Mouse (Mus musculus) C2C12 (cell line): ENCODE measurements at regions not wholly inside any gene's neighbourhood (a gene's known extent, or its start where the extent isn't known, plus 50 kb on each side); places are given as distances from the start of the nearest gene placed in this dataset.

ENCODE experiments used
- H3K27me3 ChIP-seq: one replicate; pipeline ENCODE4 v1.6.1; 2011; ENCODE audit not compliant: control insufficient read depth, insufficient read depth, insufficient read length
- H3K36me3 ChIP-seq: one replicate; pipeline ENCODE4 v1.6.1; 2011; ENCODE audit not compliant: control insufficient read depth, insufficient read depth
- H3K4me3 ChIP-seq: one replicate; pipeline ENCODE4 v1.5.1; 2011; ENCODE audit warnings: mild to moderate bottlenecking, control low read depth; ENCODE audit not compliant: poor library complexity, insufficient read depth, severe bottlenecking
- H3K79me2 ChIP-seq: one replicate; pipeline ENCODE4 v1.6.1; 2011; ENCODE audit not compliant: control insufficient read depth, insufficient read depth
- H3K79me3 ChIP-seq: one replicate; pipeline ENCODE4 v1.6.1; 2011; ENCODE audit warnings: low read depth, control low read depth
- H3ac ChIP-seq: one replicate; pipeline ENCODE3; 2011; ENCODE audit warnings: low read depth; ENCODE audit not compliant: control insufficient read depth, insufficient read length
- CEBPB ChIP-seq: IDR thresholded peaks from one replicate; pipeline ENCODE4 v1.6.1; 2011; ENCODE audit warnings: low read depth, mild to moderate bottlenecking, control low read depth, moderate library complexity
- CTCF ChIP-seq: IDR thresholded peaks from one replicate; pipeline ENCODE4 v1.5.1; 2011; ENCODE audit not compliant: control insufficient read depth, insufficient read depth, insufficient read length
- FOSL1 ChIP-seq: IDR thresholded peaks from one replicate; pipeline ENCODE4 v1.8.0; 2011; ENCODE audit warnings: mild to moderate bottlenecking, low read length; ENCODE audit not compliant: poor library complexity, insufficient read depth, severe bottlenecking
- MAX ChIP-seq: IDR thresholded peaks from one replicate; pipeline ENCODE4 v1.6.1; 2011; ENCODE audit warnings: mild to moderate bottlenecking, control low read depth
- MYOD1 ChIP-seq: IDR thresholded peaks from one replicate; pipeline ENCODE4 v1.6.1; 2011; ENCODE audit warnings: low read depth; ENCODE audit not compliant: control insufficient read depth, insufficient read length
- MYOG ChIP-seq: IDR thresholded peaks from one replicate; pipeline ENCODE4 v1.6.1; 2011; ENCODE audit not compliant: control insufficient read depth, insufficient read length; ENCODE audit errors: extremely low read depth
- USF1 ChIP-seq: IDR thresholded peaks from one replicate; pipeline ENCODE4 v1.6.1; 2011; ENCODE audit warnings: low read depth, mild to moderate bottlenecking, control low read depth, moderate library complexity

DNA sequence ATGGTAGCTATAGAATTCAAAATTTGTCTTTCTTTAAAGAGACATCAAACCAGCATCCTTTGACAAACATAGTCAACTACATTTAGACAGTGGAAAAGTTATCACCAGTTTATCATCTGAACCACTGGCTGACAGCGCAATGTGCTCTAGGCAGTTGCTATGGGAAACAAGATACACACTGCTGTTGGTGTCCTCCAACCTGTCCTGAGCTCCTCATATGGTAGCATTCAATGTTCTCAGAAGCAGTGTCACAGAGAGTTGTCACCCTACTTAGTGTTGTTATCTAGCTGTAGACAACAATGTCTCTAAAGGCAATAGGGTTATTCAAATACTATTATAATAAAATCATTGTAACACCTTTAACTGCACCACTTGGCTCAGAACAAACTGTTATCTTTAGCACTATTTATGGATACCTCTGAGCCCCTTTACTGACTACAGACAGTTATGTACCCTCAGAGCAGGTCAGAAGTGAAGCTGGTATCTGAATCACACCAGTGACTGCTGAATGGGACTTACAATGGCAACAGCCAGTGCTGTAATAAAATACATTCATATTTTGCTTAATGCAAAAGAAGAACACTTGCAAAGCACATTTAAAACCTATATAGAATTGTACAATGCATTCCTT lies 2747.9 kb upstream of the Gm6569 start:
- Histone ChIP-seq H3K36me3 (no peaks in the 10 kb centered on the region), H3K4me3 (no peak overlapping the region), H3ac (no peak overlapping the region), H3K79me3 (no peaks in the 10 kb centered on the region), H3K27me3 (no peaks in the 10 kb centered on the region), H3K79me2 (no peaks in the 10 kb centered on the region)
- no peak for TF ChIP-seq MYOG
- TF ChIP-seq CEBPB, result no peak
- TF ChIP-seq MYOD1, result no peak
- no peak for TF ChIP-seq MAX
- TF ChIP-seq USF1, result no peak
- TF ChIP-seq FOSL1, result no peak
- TF ChIP-seq CTCF, result no peak

DNA sequence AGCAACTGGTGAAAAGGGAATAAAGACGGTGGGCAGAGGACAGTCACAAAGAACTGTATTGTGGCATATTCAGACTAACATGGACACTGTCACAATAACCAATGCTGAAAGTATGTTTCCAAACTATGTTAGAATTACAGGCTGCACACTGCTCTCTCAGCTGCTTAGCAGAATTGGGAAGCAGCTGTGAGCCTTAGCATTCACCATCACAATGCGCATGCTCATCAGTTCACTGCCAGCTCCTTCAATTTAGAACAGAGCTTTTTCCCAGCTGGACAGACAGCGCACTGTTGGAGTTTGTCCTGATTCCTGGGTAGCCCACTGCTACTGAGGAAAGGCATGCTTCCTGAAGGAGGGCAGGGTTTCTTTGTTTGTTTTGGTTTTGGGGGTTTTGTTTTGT lies 2735.2 kb upstream of the Gm6569 start:
- no peaks in the 10 kb centered on the region for H3K27me3 ChIP-seq

DNA sequence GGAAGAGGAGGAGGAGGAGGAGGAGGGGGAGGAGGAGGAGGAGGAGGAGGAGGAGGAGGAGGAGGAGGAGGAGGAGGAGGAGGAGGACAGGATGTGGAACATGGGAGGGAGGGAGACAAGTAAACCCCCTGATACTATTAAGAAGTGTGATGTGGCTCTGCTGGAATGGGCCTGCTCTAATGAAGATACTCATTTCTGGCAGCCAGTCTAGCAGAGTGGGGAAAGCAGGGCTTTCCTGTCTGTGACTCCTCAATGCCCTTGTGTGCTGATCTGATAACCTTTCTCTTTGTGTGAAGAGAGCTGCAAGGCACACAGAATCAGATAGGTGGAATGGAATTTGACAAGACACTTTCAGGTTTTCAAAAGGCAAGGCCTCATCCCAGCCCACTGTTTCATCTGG lies 2704.6 kb upstream of the Gm6569 start:
- Histone ChIP-seq H3K79me3 (no peaks in the 10 kb centered on the region), H3K4me3 (no peak overlapping the region), H3K79me2 (no peaks in the 10 kb centered on the region), H3K27me3 (no peaks in the 10 kb centered on the region), H3ac (no peak overlapping the region), H3K36me3 (no peaks in the 10 kb centered on the region)
- TF ChIP-seq MYOD1 (no peak), MAX (no peak), CEBPB (no peak), MYOG (no peak), USF1 (no peak), FOSL1 (no peak), CTCF (no peak)

More for the DNA sequence above, 2735.2 kb upstream of the Gm6569 start:
- no peaks in the 10 kb centered on the region for H3K79me3 ChIP-seq
- no peak for TF ChIP-seq MYOG
- TF ChIP-seq CTCF, result no peak
- H3K36me3 ChIP-seq, result no peaks in the 10 kb centered on the region
- H3K79me2 ChIP-seq, result no peaks in the 10 kb centered on the region
- H3ac ChIP-seq, result no peak overlapping the region
- H3K4me3 ChIP-seq, result no peak overlapping the region

DNA sequence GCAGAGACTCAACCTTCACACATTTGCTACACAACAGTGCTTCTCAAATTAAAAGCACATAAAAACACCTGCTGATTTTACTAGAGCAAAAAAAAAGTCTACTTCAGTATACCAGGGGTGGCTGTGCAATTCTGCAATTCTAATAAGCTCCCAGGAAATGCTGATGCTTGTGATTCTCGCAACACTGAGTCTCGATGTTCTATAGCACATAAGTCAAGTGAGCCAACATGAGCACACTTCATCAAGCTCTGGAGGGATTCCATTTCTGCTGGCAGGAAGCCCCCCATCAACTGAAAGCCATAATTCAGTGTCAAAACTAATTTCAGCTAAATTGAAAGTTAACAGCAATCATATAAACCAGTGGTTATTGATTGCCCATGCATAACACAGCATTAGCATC lies 2676.7 kb upstream of the Gm6569 start:
- Histone ChIP-seq H3K79me2 (no peaks in the 10 kb centered on the region), H3K4me3 (no peak overlapping the region), H3ac (no peak overlapping the region), H3K36me3 (no peaks in the 10 kb centered on the region), H3K79me3 (no peaks in the 10 kb centered on the region), H3K27me3 (no peaks in the 10 kb centered on the region)
- TF ChIP-seq CTCF (no peak), MAX (no peak), MYOD1 (no peak), CEBPB (no peak), FOSL1 (no peak), USF1 (no peak), MYOG (no peak)

DNA sequence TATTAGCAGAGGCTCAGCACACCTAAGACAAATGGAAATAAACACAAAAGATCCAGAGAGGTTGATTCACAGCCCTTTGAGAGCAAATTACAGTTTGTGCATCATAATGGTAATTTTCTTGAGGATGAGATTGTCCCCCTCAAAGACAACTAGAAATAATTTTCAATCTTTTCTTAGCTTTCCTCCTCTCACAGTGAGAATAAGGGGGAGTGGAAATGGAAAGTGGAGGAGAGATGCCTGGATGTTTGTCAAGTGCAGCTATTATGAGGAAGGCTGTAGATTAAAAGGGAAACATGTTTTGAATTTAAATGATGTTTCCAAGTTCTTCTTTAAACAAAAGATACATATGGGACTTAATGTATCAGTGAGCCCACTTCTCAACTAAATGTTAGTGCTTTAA lies 2672.3 kb upstream of the Gm6569 start:
- Histone ChIP-seq H3K36me3 (no peaks in the 10 kb centered on the region), H3K79me3 (no peaks in the 10 kb centered on the region), H3K79me2 (no peaks in the 10 kb centered on the region), H3ac (no peak overlapping the region), H3K27me3 (no peaks in the 10 kb centered on the region), H3K4me3 (no peak overlapping the region)
- TF ChIP-seq USF1 (no peak), MYOG (no peak), CEBPB (no peak), CTCF (no peak), MYOD1 (no peak), MAX (no peak), FOSL1 (no peak)

DNA sequence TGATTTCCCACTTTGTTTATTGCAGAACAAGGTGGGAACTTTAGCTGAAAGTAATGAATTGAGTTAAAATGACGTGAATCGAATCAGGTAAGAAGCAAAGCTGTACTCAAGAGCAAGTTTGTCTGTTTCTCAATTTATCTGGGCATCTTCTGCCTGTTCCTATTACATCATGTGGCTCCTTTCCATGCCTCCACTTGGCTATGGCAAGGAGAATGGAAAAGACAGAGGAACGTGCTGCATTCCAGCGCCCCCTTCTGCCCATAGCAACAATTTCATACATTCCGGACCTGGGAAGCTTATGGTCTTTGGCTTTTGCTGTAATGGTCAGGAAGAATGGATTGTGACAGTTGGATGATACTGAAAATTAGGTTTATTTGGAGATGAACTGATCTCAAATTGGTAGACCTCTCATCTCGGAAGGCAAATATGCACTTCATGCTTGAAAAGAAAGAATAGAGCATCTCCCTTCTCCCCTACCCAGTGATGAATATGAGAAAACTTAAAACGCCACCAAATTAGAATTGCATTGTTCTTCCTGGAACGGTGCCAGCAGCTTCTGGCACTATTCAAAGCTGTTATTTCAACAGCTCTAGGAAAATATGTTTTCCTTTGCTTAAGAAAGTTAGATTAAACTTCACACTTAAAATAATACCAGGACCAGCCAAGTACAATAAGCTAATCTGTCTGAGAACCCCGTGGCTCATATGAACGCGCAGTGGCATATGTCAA lies 2639.2 kb upstream of the Gm6569 start:
- no peaks in the 10 kb centered on the region for H3K79me2 ChIP-seq
- no peak overlapping the region for H3K4me3 ChIP-seq
- no peaks in the 10 kb centered on the region for H3K79me3 ChIP-seq
- no peak overlapping the region for H3ac ChIP-seq
- no peaks in the 10 kb centered on the region for H3K27me3 ChIP-seq
- H3K36me3 ChIP-seq, result no peaks in the 10 kb centered on the region
- no peak for TF ChIP-seq CTCF
- no peak for TF ChIP-seq FOSL1
- no peak for TF ChIP-seq MAX
- TF ChIP-seq CEBPB, result no peak
- no peak for TF ChIP-seq MYOG
- no peak for TF ChIP-seq MYOD1
- TF ChIP-seq USF1, result no peak
